Mouse (Mus musculus): ENCODE measurements around the gene Tas1r2.

- TF ChIP-seq CTCF (IDR thresholded peaks at IDR 0.05; ENCODE audit: control insufficient read depth, insufficient read depth, insufficient read length) (no peak), MYOG (IDR thresholded peaks at IDR 0.05; ENCODE audit: control insufficient read depth, extremely low read depth, insufficient read length) (no peak), USF1 (IDR thresholded peaks at IDR 0.05; ENCODE audit: low read depth) (no peak)
Measured at GRCm38 (mm10) chr4:139661897-139662296, 8.6 kb downstream of the Tas1r2 start.

All from C2C12 (cell line).